Mouse (Mus musculus): ENCODE measurements around the gene Cdh11.

DNA sequence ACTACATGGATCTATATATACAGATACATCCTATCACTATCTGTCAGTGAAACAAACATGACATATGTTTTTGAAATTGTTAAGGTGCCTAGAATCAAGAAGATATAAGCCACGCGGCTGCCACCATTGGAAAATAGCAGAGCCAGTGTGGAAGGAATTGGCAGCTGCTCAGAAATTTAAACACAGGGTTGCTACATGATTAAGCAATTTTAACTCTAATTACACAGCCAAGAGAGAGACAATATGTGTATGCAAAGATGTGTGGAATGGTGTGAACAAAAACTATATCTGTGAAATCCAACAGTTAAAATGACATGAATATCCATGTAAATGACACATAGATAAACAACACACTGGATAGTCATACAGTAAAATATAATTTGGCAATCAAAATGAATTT is 128.9 kb downstream of the Cdh11 start:
- TF ChIP-seq HCFC1 (IDR thresholded peaks at IDR 0.05; ENCODE audit: borderline replicate concordance, insufficient read depth, low read length) (no peak), CHD2 (IDR thresholded peaks at IDR 0.05; ENCODE audit: low read depth, low read length) (no peak), ZC3H11A (IDR thresholded peaks at IDR 0.05; ENCODE audit: borderline replicate concordance, low read depth, low read length) (no peak), ZNF384 (IDR thresholded peaks at IDR 0.05; ENCODE audit: low read depth, low read length) (no peak)
